Mouse (Mus musculus) brain, embryonic 14.5 days (tissue): ENCODE results near the gene Smyd5. TPM values are rescaled to one million over a fixed set of nuclear protein-coding genes. Genes with fewer than 3 reads are reported as not detected.
A peak's percentile ranks its signal among the peaks of the same experiment; 100 is the strongest.

ENCODE experiments used
- DNase-seq: peaks from one replicate; pipeline ENCODE4 v3.0.0-alpha.2; 2011; ENCODE audit warnings: low read depth
- CTCF ChIP-seq: fragments of 200-500 bp; IDR thresholded peaks from 2 replicates; pipeline ENCODE4 v1.5.1; 2012; ENCODE audit warnings: inconsistent platforms, mild to moderate bottlenecking, moderate library complexity, borderline replicate concordance; ENCODE audit not compliant: insufficient read depth, insufficient read length; ENCODE audit errors: extremely low read depth
- POLR2A ChIP-seq: fragments of 200-500 bp; IDR thresholded peaks from 2 replicates; pipeline ENCODE4 v1.6.1; 2012; ENCODE audit warnings: mild to moderate bottlenecking, inconsistent platforms, borderline replicate concordance; ENCODE audit not compliant: poor library complexity, insufficient read depth, insufficient read length, severe bottlenecking; ENCODE audit errors: extremely low read depth
- polyA plus RNA-seq: library from polyadenylated mRNA; depleted of rRNA; stranded (reverse); fragments of >200 nt; gene quantifications from 2 replicates; pipeline ENCODE4 v1.2.3, GENCODE M21; 2012

Gene Smyd5
- polyA plus RNA-seq, 1 experiment, result 65.3 TPM

- peak; percentile 89; the same call in 1 of the 2 replicates for TF ChIP-seq POLR2A
- TF ChIP-seq CTCF, result no peak
- DNase-seq, result peak; percentile 100
Observed at GRCm38 (mm10) chr6:85451664-85452410, 20.0 kb downstream of the Smyd5 start, which contains the start of gene Pradc1. Gene Pradc1 (minus strand): TSS chr6:85451970.

- DNase-seq, result no peak
- no peak for TF ChIP-seq POLR2A
- TF ChIP-seq CTCF, result no peak
Observed at GRCm38 (mm10) chr6:85452411-85452665, 20.5 kb downstream of the Smyd5 start.

DNA sequence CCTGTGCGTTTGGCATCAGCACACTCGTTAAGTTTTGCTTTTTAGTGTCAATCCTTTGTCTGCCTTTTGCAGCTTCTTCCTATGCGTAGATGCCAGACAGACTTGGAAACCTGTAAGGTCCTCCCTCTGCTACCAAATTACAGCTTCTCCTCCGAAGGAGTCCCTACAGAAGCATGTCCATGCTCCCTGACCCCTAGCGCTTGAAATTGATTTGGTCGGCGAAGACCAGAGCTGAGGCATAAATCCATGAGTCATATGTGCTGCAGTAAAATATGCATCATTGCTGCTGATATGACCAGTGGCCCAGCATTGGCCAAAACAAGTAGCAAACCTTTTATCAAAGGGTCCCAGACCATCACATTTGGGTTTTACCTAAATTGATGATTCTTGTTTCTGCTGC lies 21.0 kb downstream of the Smyd5 start:
- peak; percentile 30 for DNase-seq
- no peak for TF ChIP-seq POLR2A
- TF ChIP-seq CTCF, result no peak

DNA sequence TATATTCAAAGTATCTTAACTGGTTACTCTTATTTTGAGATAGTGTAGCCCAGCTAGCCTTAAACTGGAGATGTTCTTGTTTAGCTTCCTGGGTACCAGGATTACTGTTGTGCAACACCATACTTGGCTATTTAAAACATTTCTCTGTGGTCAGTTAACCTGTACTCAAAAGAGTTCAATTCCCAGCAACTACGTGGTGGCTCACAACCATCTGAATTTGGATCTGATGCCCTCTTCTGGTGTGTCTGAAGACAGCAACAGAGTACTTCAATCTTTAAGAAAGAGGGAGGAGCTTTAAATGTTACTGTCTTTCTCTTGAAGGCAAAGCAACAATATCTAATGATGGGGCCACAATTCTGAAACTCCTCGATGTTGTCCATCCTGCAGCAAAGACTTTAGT lies 27.8 kb downstream of the Smyd5 start:
- no peak for DNase-seq
- TF ChIP-seq CTCF (no peak), POLR2A (no peak)

- DNase-seq, result peak; percentile 69
- TF ChIP-seq CTCF (peak; percentile 48; the same call in 1 of the 2 replicates), POLR2A (no peak)
Observed at GRCm38 (mm10) chr6:85465381-85465780, 33.6 kb downstream of the Smyd5 start.

GRCm38 (mm10) chr6:85469660-85470430 lies 38.1 kb downstream of the Smyd5 start:
- TF ChIP-seq CTCF (no peak), POLR2A (no peak)
- no peak for DNase-seq

DNA sequence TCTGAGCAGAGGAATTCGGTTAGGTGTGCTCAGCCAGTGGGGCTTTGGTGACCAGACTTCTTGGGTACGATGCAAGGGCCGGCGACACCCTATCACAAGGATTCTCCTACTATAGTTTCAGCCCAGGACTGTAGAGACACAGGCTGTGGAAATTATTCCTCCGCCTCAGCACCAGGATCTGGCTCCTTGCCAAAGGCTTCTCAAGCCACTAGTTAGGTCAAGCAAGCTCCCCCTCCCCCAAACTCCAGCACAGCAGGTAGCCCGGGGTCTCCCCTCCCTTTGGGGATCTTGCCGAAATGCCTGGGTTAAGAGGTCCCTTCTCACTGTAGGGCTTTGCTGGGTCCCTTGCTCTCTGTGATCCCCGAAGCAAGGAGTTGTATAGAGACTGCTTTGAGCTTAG lies 40.2 kb downstream of the Smyd5 start:
- TF ChIP-seq CTCF, result no peak
- TF ChIP-seq POLR2A, result no peak
- peak; percentile 27 for DNase-seq

GRCm38 (mm10) chr6:85472542-85472941 lies 40.8 kb downstream of the Smyd5 start:
- no peak for TF ChIP-seq CTCF
- no peak for TF ChIP-seq POLR2A
- no peak for DNase-seq

DNA sequence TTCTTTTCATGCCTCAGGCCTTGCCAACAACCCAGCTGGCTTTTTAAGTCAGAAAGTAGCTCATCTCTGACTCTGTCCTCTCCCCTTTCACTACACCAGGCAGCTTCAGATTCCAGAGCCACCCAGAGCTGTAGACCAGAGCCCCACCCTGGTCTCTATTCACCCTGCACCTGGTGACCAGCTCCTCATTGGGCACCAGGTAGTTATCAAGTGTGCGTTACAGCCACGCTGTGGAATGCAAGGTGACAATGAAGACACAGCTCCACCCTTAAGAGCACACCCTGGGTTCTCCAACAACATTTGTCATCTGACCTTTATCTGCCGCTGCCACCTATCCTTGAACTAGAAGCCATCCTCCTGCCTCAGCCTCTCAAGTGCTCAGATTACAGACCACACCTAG lies 43.8 kb downstream of the Smyd5 start:
- DNase-seq, result no peak
- no peak for TF ChIP-seq CTCF
- TF ChIP-seq POLR2A, result no peak

- peak; percentile 33 for DNase-seq
- TF ChIP-seq CTCF, result peak; percentile 55
- no peak for TF ChIP-seq POLR2A
Observed at GRCm38 (mm10) chr6:85477366-85477917, 45.7 kb downstream of the Smyd5 start.

DNA sequence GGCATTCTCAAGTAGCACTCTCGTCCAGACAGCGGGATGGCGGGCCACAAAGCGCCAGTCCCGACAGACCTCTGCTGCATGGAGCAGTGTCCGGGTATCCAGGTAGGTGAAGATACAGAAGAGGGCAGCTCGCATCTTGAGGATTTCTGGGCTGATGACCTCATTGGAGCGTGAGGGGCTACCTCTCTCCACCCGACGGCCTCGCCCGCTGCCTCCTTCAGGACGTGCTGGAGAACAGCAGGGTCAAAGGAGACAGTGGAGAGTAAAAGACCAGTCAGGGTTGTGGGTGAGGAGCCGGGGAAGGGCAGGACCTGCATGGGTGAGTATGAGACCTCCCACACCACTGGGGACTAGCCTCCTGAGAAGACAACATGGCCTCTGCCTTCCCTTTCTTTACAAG lies 46.6 kb downstream of the Smyd5 start:
- no peak for DNase-seq
- no peak for TF ChIP-seq CTCF
